Mouse (Mus musculus) hindbrain, embryonic 16.5 days (tissue): ENCODE results near the gene Rbpj. TPM values are rescaled to one million over a fixed set of nuclear protein-coding genes. Genes with fewer than 3 reads are reported as not detected.

Experiments used
- ATAC-seq: fragments of 200-750 bp; cut with Nextera tagmentation; 2 replicates; pipeline ENCODE4 v1.8.0; 2017; ENCODE audit warnings: moderate TSS enrichment, moderate library complexity
- H3K27ac ChIP-seq: fragments of 300-500 bp; sonication (generic); 2 replicates; pipeline ENCODE4 v1.5.1; 2014; ENCODE audit warnings: low read depth, mild to moderate bottlenecking, control low read depth, low read length, moderate library complexity
- H3K27me3 ChIP-seq: fragments of 300-500 bp; sonication (generic); replicated peaks from 2 replicates; pipeline ENCODE4 v1.6.1; 2014; ENCODE audit warnings: low read length; ENCODE audit not compliant: control insufficient read depth, insufficient read depth
- H3K36me3 ChIP-seq: fragments of 300-500 bp; sonication (generic); 2 replicates; pipeline ENCODE4 v1.6.1; 2014; ENCODE audit warnings: mild to moderate bottlenecking, low read length, moderate library complexity, mixed read lengths; ENCODE audit not compliant: control insufficient read depth, insufficient read depth
- H3K4me1 ChIP-seq: fragments of 300-500 bp; sonication (generic); 2 replicates; pipeline ENCODE4 v1.6.1; 2014; ENCODE audit warnings: low read depth, low read length; ENCODE audit not compliant: control insufficient read depth, insufficient read depth
- H3K4me2 ChIP-seq: fragments of 300-500 bp; sonication (generic); 2 replicates; pipeline ENCODE4 v1.6.1; 2014; ENCODE audit warnings: mild to moderate bottlenecking, low read length, control low read depth, moderate library complexity
- H3K4me3 ChIP-seq: fragments of 300-500 bp; sonication (generic); 2 replicates; pipeline ENCODE4 v1.5.1; 2014; ENCODE audit warnings: mild to moderate bottlenecking, low read length, control low read depth, moderate library complexity
- H3K9ac ChIP-seq: fragments of 300-500 bp; sonication (generic); 2 replicates; pipeline ENCODE4 v1.6.1; 2014; ENCODE audit warnings: low read depth, mild to moderate bottlenecking, control low read depth, low read length, moderate library complexity
- H3K9me3 ChIP-seq: fragments of 300-500 bp; sonication (generic); 2 replicates; pipeline ENCODE4 v1.6.1; 2014; ENCODE audit warnings: mild to moderate bottlenecking, low read length, moderate library complexity; ENCODE audit not compliant: control insufficient read depth
- WGBS: fragments of 180-500 bp; shearing (Covaris S2); extraction: QIAGEN DNeasy Blood & Tissue Kit; methylation state at CpG from one replicate; pipeline ENCODE4 v1.1.7; 2014; 5-methylcytosine and 5-hydroxymethylcytosine counted together
- polyA plus RNA-seq: library from polyadenylated mRNA; unstranded; fragments of >200 nt; fragmentation: Nextera tagmentation; extraction: Ambion mirVana; gene quantifications from 2 replicates; pipeline ENCODE4 v1.2.1, GENCODE M21; 2015

Gene Rbpj
- polyA plus RNA-seq, 1 experiment from 2014 or later: 19.8 TPM

DNA sequence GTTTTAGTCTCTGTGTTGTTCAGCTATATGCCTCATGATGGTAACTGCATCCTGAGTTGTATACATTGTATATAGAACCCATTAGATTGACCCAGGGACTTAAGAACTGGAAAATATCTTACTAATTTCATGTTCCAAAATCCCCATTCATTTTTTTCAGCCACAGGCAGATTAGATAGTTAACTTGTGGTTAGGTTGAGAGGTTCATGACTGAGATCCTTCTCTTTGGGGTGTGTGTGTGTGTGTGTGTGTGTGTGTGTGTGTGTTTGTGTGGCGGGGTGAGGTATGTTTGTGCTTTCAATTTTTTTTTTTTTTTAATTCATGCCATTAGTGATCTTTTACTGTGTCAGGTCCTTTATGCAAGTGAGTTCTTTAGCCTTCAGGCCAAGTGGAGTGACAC lies 133.2 kb downstream of the Rbpj start:
- Histone ChIP-seq H3K27ac (no peak overlapping the region), H3K36me3 (no peaks in the 10 kb centered on the region), H3K9ac (no peak overlapping the region), H3K9me3 (no peaks in the 10 kb centered on the region), H3K4me3 (no peak overlapping the region), H3K27me3 (no peaks in the 10 kb centered on the region), H3K4me2 (no peak overlapping the region), H3K4me1 (peaks cover 6% of the 10 kb centered on the region)
- 89% methylated on average over 1 of the region's 1 CpGs for WGBS
- ATAC-seq: no peak

DNA sequence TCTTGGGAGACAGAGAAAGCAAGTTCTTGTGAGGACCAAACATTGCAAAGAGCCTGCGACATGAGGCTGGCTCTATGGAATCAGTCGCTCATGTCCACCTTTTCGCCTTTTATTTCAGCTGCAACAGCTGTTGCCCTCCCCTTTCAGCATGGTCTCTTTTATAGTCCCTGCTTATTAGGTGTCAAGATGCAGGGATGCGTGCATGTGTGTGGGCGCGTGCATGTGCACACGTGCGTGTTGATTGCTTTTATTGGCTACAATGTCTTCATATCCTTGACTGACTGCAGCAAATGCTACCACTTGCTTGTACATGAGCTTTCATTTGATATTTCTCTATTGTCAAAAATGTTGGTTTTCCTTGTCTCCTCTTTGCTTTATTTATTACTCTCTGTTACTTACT lies 136.2 kb downstream of the Rbpj start:
- 64% methylated on average over 8 of the region's 8 CpGs for WGBS
- H3K9ac ChIP-seq: no peak overlapping the region
- no peaks in the 10 kb centered on the region for H3K27me3 ChIP-seq
- no peaks in the 10 kb centered on the region for H3K36me3 ChIP-seq
- H3K4me3 ChIP-seq: no peak overlapping the region
- H3K9me3 ChIP-seq: no peaks in the 10 kb centered on the region
- no peak for ATAC-seq
- no peak overlapping the region for H3K27ac ChIP-seq
- no peak overlapping the region for H3K4me2 ChIP-seq
- H3K4me1 ChIP-seq: peaks cover 3% of the 10 kb centered on the region

DNA sequence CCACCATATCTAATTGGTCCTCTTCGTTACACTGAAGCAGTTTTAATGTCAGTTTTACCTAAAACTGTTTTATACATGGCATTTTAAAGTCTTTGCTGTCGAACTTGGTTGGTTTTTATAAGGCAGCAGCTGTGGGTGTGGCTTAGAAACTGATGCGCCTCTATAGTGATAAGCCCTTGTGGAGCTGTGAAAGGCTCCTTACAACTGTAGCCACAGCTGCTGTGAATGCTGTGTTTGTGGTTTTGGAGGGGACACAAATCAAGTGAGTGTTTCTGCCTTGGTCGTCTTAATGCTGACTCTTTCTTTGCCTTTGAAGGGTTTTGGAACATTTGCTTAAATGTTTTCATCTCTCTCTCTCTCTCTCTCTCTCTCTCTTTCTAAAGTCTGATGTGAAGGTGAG lies 139.5 kb downstream of the Rbpj start:
- H3K4me3 ChIP-seq: no peak overlapping the region
- H3K4me1 ChIP-seq: peaks cover 3% of the 10 kb centered on the region; the same call in 1 of the 2 replicates
- WGBS: 91% methylated on average over 4 of the region's 4 CpGs
- no peak overlapping the region for H3K9ac ChIP-seq
- no peak overlapping the region for H3K4me2 ChIP-seq
- no peaks in the 10 kb centered on the region for H3K9me3 ChIP-seq
- H3K27ac ChIP-seq: no peak overlapping the region
- no peak for ATAC-seq
- H3K36me3 ChIP-seq: no peaks in the 10 kb centered on the region
- H3K27me3 ChIP-seq: no peaks in the 10 kb centered on the region

- Histone ChIP-seq H3K27me3 (no peaks in the 10 kb centered on the region), H3K9me3 (no peaks in the 10 kb centered on the region), H3K4me3 (no peak overlapping the region), H3K27ac (no peak overlapping the region), H3K36me3 (no peaks in the 10 kb centered on the region), H3K4me2 (no peak overlapping the region), H3K4me1 (no peaks in the 10 kb centered on the region), H3K9ac (no peak overlapping the region)
- WGBS: 59% methylated on average over 9 of the region's 9 CpGs
- ATAC-seq: no peak
Measured at GRCm38 (mm10) chr5:53607230-53607996, 141.5 kb downstream of the Rbpj start.

- no peak overlapping the region for H3K9ac ChIP-seq
- H3K27ac ChIP-seq: no peak overlapping the region
- ATAC-seq: no peak
- no peaks in the 10 kb centered on the region for H3K27me3 ChIP-seq
- H3K4me2 ChIP-seq: no peak overlapping the region
- H3K4me3 ChIP-seq: no peak overlapping the region
- H3K36me3 ChIP-seq: no peaks in the 10 kb centered on the region
- WGBS: 92% methylated on average over 1 of the region's 1 CpGs
- no peaks in the 10 kb centered on the region for H3K9me3 ChIP-seq
- H3K4me1 ChIP-seq: peaks cover 4% of the 10 kb centered on the region
Measured at GRCm38 (mm10) chr5:53618844-53619243, 152.9 kb downstream of the Rbpj start.

GRCm38 (mm10) chr5:53632026-53632425 lies 166.1 kb downstream of the Rbpj start:
- no peaks in the 10 kb centered on the region for H3K27me3 ChIP-seq
- H3K4me3 ChIP-seq: no peak overlapping the region
- ATAC-seq: no peak
- H3K9me3 ChIP-seq: no peaks in the 10 kb centered on the region
- H3K4me1 ChIP-seq: no peaks in the 10 kb centered on the region
- 0 out of 2 replicates have a peak, but pooled peaks cover 4% of the 10 kb centered on the region for H3K36me3 ChIP-seq
- no peak overlapping the region for H3K4me2 ChIP-seq
- no peak overlapping the region for H3K27ac ChIP-seq
- H3K9ac ChIP-seq: no peak overlapping the region
- WGBS: 74% methylated on average over 3 of the region's 3 CpGs

DNA sequence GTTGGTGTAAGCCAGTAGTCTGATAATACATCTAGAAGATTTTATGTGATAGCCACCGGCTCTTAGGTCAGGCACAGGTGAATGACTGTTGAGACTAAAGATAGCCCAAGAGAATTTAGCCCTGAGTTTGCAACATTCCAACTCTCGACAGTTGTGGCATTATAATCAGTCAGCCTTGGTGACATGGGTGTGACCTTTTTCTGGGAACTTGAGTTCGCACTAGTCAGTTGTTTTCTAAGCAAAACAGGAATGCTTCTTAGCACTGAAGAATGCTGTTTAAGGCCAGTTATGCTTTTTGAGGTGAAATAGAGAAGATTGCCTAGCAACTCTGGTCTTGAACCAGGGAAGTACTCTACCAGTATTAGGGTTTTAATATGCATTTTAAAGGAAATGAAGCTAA lies 170.8 kb downstream of the Rbpj start:
- no peaks in the 10 kb centered on the region for H3K36me3 ChIP-seq
- no peak for ATAC-seq
- H3K27ac ChIP-seq: no peak overlapping the region
- no peak overlapping the region for H3K4me3 ChIP-seq
- no peaks in the 10 kb centered on the region for H3K9me3 ChIP-seq
- no peak overlapping the region for H3K9ac ChIP-seq
- no peak overlapping the region for H3K4me2 ChIP-seq
- no peaks in the 10 kb centered on the region for H3K4me1 ChIP-seq
- 83% methylated on average over 3 of the region's 3 CpGs for WGBS
- no peaks in the 10 kb centered on the region for H3K27me3 ChIP-seq

GRCm38 (mm10) chr5:53637206-53637605 lies 171.3 kb downstream of the Rbpj start:
- 89% methylated on average over 3 of the region's 3 CpGs for WGBS

GRCm38 (mm10) chr5:53638647-53639046 lies 172.7 kb downstream of the Rbpj start:
- Histone ChIP-seq H3K4me3 (no peak overlapping the region), H3K9me3 (no peaks in the 10 kb centered on the region), H3K4me2 (no peak overlapping the region), H3K4me1 (no peaks in the 10 kb centered on the region), H3K9ac (no peak overlapping the region), H3K27ac (no peak overlapping the region), H3K36me3 (0 out of 2 replicates have a peak, but pooled peaks cover 3% of the 10 kb centered on the region), H3K27me3 (no peaks in the 10 kb centered on the region)
- no peak for ATAC-seq
- 84% methylated on average over 3 of the region's 3 CpGs for WGBS

More at GRCm38 (mm10) chr5:53637206-53637605, 171.3 kb downstream of the Rbpj start:
- H3K27ac ChIP-seq: no peak overlapping the region
- H3K4me2 ChIP-seq: no peak overlapping the region
- no peaks in the 10 kb centered on the region for H3K4me1 ChIP-seq
- H3K36me3 ChIP-seq: 0 out of 2 replicates have a peak, but pooled peaks cover under 1% of the 10 kb centered on the region
- H3K27me3 ChIP-seq: no peaks in the 10 kb centered on the region
- H3K4me3 ChIP-seq: no peak overlapping the region
- no peak for ATAC-seq
- no peaks in the 10 kb centered on the region for H3K9me3 ChIP-seq
- no peak overlapping the region for H3K9ac ChIP-seq
